Mouse (Mus musculus): ENCODE data around the gene March10. TPM values are rescaled to one million over a fixed set of nuclear protein-coding genes. Genes with fewer than 3 reads are reported as not detected.

Gene March10
- polyA plus RNA-seq, 1 experiment = 471 TPM

GRCm38 (mm10) chr11:105375821-105376235, 80.7 kb downstream of the March10 start:
- Histone ChIP-seq H3K4me3 (ENCODE audit: control insufficient read depth, low read depth, low read length) (no peak overlapping the region), H3K36me3 (ENCODE audit: control insufficient read depth, insufficient read depth, low read length) (no peaks in the 10 kb centered on the region), H3K27ac (ENCODE audit: control insufficient read depth, insufficient read depth, low read depth, low read length) (no peak overlapping the region), H3K4me1 (ENCODE audit: control insufficient read depth, insufficient read depth, low read length) (no peaks in the 10 kb centered on the region), H3K27me3 (ENCODE audit: control insufficient read depth, insufficient read depth, low read length) (no peaks in the 10 kb centered on the region)
- TF ChIP-seq CTCF (IDR thresholded peaks at IDR 0.05; ENCODE audit: control insufficient read depth, insufficient read depth, insufficient replicate concordance, low read depth, low read length) = no peak
- TF ChIP-seq POLR2A (IDR thresholded peaks at IDR 0.05; ENCODE audit: control insufficient read depth, low read depth, low read length) = no peak

- Histone ChIP-seq H3K4me3 (ENCODE audit: control insufficient read depth, low read depth, low read length) (no peak overlapping the region), H3K27me3 (ENCODE audit: control insufficient read depth, insufficient read depth, low read length) (no peaks in the 10 kb centered on the region), H3K36me3 (ENCODE audit: control insufficient read depth, insufficient read depth, low read length) (no peaks in the 10 kb centered on the region), H3K27ac (ENCODE audit: control insufficient read depth, insufficient read depth, low read depth, low read length) (no peak overlapping the region), H3K4me1 (ENCODE audit: control insufficient read depth, insufficient read depth, low read length) (no peaks in the 10 kb centered on the region)
- TF ChIP-seq POLR2A (IDR thresholded peaks at IDR 0.05; ENCODE audit: control insufficient read depth, low read depth, low read length) (no peak), CTCF (IDR thresholded peaks at IDR 0.05; ENCODE audit: control insufficient read depth, insufficient read depth, insufficient replicate concordance, low read depth, low read length) (no peak)
These were observed 81.9 kb downstream of the March10 start for GRCm38 (mm10) chr11:105374526-105375175.

DNA sequence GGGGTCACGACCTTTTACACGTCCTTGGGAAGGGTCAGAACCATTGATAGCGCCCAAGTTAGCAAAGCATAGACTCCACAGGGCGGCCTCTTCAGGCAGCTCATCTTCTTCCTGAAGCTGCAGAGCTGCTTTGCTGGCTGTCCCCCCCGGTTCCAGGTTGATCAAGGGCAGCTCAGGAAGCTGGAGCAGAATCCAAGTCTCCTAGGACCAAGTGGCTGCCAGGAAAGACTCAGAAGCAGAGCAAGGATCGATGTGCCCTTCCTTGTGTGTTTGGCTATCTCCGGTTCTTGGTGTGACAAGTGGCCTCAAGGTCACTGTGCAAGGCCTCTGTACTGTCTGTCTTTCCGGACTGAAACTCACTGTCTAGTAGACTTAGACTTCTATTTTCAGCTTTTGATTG, 82.7 kb downstream of the March10 start:
- no peaks in the 10 kb centered on the region for H3K4me1 ChIP-seq (ENCODE audit: control insufficient read depth, insufficient read depth, low read length)
- H3K36me3 ChIP-seq (ENCODE audit: control insufficient read depth, insufficient read depth, low read length) = no peaks in the 10 kb centered on the region
- H3K27me3 ChIP-seq (ENCODE audit: control insufficient read depth, insufficient read depth, low read length) = no peaks in the 10 kb centered on the region
- TF ChIP-seq CTCF (IDR thresholded peaks at IDR 0.05; ENCODE audit: control insufficient read depth, insufficient read depth, insufficient replicate concordance, low read depth, low read length) (no peak), POLR2A (IDR thresholded peaks at IDR 0.05; ENCODE audit: control insufficient read depth, low read depth, low read length) (no peak)
- H3K27ac ChIP-seq (ENCODE audit: control insufficient read depth, insufficient read depth, low read depth, low read length) = no peak overlapping the region
- no peak overlapping the region for H3K4me3 ChIP-seq (ENCODE audit: control insufficient read depth, low read depth, low read length)

DNA sequence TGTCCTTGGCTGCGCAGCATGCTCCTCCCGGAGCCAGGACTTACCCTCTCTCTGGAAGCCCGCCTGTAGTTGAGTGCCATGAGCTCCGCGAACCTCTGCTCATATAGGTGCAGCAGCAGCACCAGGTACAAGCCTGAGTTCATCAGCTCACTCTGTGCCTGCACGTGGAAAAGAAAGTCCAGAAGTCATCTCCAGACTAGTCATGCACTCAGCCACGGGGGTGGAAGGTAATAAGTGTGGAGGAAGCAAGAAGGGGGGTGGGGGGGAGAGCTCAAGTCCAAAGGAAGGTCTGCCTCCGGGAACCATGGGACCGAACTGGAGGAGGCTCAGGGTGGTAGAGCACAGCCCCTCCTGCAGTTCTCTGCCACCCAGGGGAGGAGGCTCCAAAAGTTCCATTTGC, 84.7 kb downstream of the March10 start:
- Histone ChIP-seq H3K4me3 (ENCODE audit: control insufficient read depth, low read depth, low read length) (no peak overlapping the region), H3K27me3 (ENCODE audit: control insufficient read depth, insufficient read depth, low read length) (no peaks in the 10 kb centered on the region), H3K36me3 (ENCODE audit: control insufficient read depth, insufficient read depth, low read length) (no peaks in the 10 kb centered on the region), H3K27ac (ENCODE audit: control insufficient read depth, insufficient read depth, low read depth, low read length) (no peak overlapping the region), H3K4me1 (ENCODE audit: control insufficient read depth, insufficient read depth, low read length) (no peaks in the 10 kb centered on the region)
- no peak for TF ChIP-seq CTCF (IDR thresholded peaks at IDR 0.05; ENCODE audit: control insufficient read depth, insufficient read depth, insufficient replicate concordance, low read depth, low read length)
- no peak for TF ChIP-seq POLR2A (IDR thresholded peaks at IDR 0.05; ENCODE audit: control insufficient read depth, low read depth, low read length)

GRCm38 (mm10) chr11:105369526-105370386, 86.8 kb downstream of the March10 start:
- H3K27ac ChIP-seq (ENCODE audit: control insufficient read depth, insufficient read depth, low read depth, low read length) = no peak overlapping the region
- H3K36me3 ChIP-seq (ENCODE audit: control insufficient read depth, insufficient read depth, low read length) = no peaks in the 10 kb centered on the region
- TF ChIP-seq POLR2A (IDR thresholded peaks at IDR 0.05; ENCODE audit: control insufficient read depth, low read depth, low read length) (no peak), CTCF (IDR thresholded peaks at IDR 0.05; ENCODE audit: control insufficient read depth, insufficient read depth, insufficient replicate concordance, low read depth, low read length) (no peak)
- no peak overlapping the region for H3K4me3 ChIP-seq (ENCODE audit: control insufficient read depth, low read depth, low read length)
- no peaks in the 10 kb centered on the region; the same call in 1 of the 2 replicates for H3K4me1 ChIP-seq (ENCODE audit: control insufficient read depth, insufficient read depth, low read length)
- H3K27me3 ChIP-seq (ENCODE audit: control insufficient read depth, insufficient read depth, low read length) = no peaks in the 10 kb centered on the region

GRCm38 (mm10) chr11:105368833-105369232, 87.7 kb downstream of the March10 start:
- Histone ChIP-seq H3K4me1 (ENCODE audit: control insufficient read depth, insufficient read depth, low read length) (no peaks in the 10 kb centered on the region; the same call in 1 of the 2 replicates), H3K4me3 (ENCODE audit: control insufficient read depth, low read depth, low read length) (no peak overlapping the region), H3K27me3 (ENCODE audit: control insufficient read depth, insufficient read depth, low read length) (no peaks in the 10 kb centered on the region), H3K36me3 (ENCODE audit: control insufficient read depth, insufficient read depth, low read length) (no peaks in the 10 kb centered on the region), H3K27ac (ENCODE audit: control insufficient read depth, insufficient read depth, low read depth, low read length) (no peak overlapping the region)
- TF ChIP-seq POLR2A (IDR thresholded peaks at IDR 0.05; ENCODE audit: control insufficient read depth, low read depth, low read length) = no peak
- TF ChIP-seq CTCF (IDR thresholded peaks at IDR 0.05; ENCODE audit: control insufficient read depth, insufficient read depth, insufficient replicate concordance, low read depth, low read length) = no peak

DNA sequence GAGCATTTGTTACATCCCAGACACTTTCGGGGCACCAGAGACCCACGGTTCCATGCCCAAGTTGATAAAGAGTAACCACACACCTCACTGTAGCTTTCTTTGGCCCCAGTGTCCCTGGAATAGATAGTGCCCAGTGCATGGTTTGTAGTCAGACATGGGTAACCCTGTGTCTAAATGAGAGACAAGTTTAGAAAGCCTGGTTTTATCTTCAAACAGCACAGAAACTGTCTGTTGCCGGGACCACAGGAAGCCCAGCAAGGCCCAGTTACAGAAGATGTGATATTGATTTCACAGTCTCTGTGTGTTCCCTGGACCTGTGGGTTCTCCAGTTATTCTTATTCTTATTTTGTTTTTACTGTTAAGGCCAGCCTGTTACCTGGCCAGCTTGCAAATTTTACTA, 89.4 kb downstream of the March10 start:
- H3K27me3 ChIP-seq (ENCODE audit: control insufficient read depth, insufficient read depth, low read length) = no peaks in the 10 kb centered on the region
- no peak overlapping the region for H3K4me3 ChIP-seq (ENCODE audit: control insufficient read depth, low read depth, low read length)
- peaks cover 4% of the 10 kb centered on the region for H3K4me1 ChIP-seq (ENCODE audit: control insufficient read depth, insufficient read depth, low read length)
- TF ChIP-seq CTCF (IDR thresholded peaks at IDR 0.05; ENCODE audit: control insufficient read depth, insufficient read depth, insufficient replicate concordance, low read depth, low read length) (no peak), POLR2A (IDR thresholded peaks at IDR 0.05; ENCODE audit: control insufficient read depth, low read depth, low read length) (no peak)
- H3K36me3 ChIP-seq (ENCODE audit: control insufficient read depth, insufficient read depth, low read length) = no peaks in the 10 kb centered on the region
- H3K27ac ChIP-seq (ENCODE audit: control insufficient read depth, insufficient read depth, low read depth, low read length) = no peak overlapping the region

Data from testis, adult 2 months (tissue).